Mouse (Mus musculus) cerebellum, adult 2 months (tissue): ENCODE data around the gene Pawr.

ENCODE experiments used
- CTCF ChIP-seq: fragments of 200-500 bp; IDR thresholded peaks from 2 replicates; pipeline ENCODE4 v1.5.1; 2011; ENCODE audit warnings: low read depth, mild to moderate bottlenecking, control low read depth, low read length, moderate library complexity, borderline replicate concordance; ENCODE audit not compliant: insufficient read depth
- POLR2A ChIP-seq: fragments of 200-500 bp; IDR thresholded peaks from 2 replicates; pipeline ENCODE4 v1.6.1; 2011; ENCODE audit warnings: low read length, control low read depth, borderline replicate concordance; ENCODE audit not compliant: insufficient read depth

- TF ChIP-seq CTCF, result no peak
- no peak for TF ChIP-seq POLR2A
Measured at GRCm38 (mm10) chr10:108345123-108345522, 13.2 kb downstream of the Pawr start.
